Mouse (Mus musculus) hindbrain, postnatal 0 days (tissue): ENCODE data around the gene Specc1. TPM values are rescaled to one million over a fixed set of nuclear protein-coding genes. Genes with fewer than 3 reads are reported as not detected.
A peak's percentile ranks its signal among the peaks of the same experiment; 100 is the strongest.

Source experiments
- ATAC-seq: fragments of 200-750 bp; cut with Nextera tagmentation; 2 replicates; pipeline ENCODE4 v1.8.0; 2017; ENCODE audit warnings: mild to moderate bottlenecking, moderate TSS enrichment, moderate library complexity
- DNase-seq: peaks from one replicate; pipeline ENCODE4 v3.0.0-alpha.2; 2015; ENCODE audit warnings: low spot score
- H3K27ac ChIP-seq: fragments of 300-500 bp; sonication (generic); 2 replicates; pipeline ENCODE4 v1.5.1; 2014; ENCODE audit warnings: mild to moderate bottlenecking
- H3K27me3 ChIP-seq: fragments of 300-500 bp; sonication (generic); 2 replicates; pipeline ENCODE4 v1.6.1; 2014; ENCODE audit warnings: low read length, mixed read lengths; ENCODE audit not compliant: insufficient read depth
- H3K36me3 ChIP-seq: fragments of 300-500 bp; sonication (generic); 2 replicates; pipeline ENCODE4 v1.6.1; 2014; ENCODE audit warnings: low read length, mixed read lengths; ENCODE audit not compliant: insufficient read depth
- H3K4me1 ChIP-seq: fragments of 300-500 bp; sonication (generic); 2 replicates; pipeline ENCODE4 v1.6.1; 2014; ENCODE audit warnings: antibody characterized with exemption, low read length, mixed read lengths; ENCODE audit not compliant: insufficient read depth
- H3K4me2 ChIP-seq: fragments of 300-500 bp; sonication (generic); 2 replicates; pipeline ENCODE4 v1.6.1; 2014; ENCODE audit warnings: low read depth, mild to moderate bottlenecking, low read length, moderate library complexity, mixed read lengths
- H3K4me3 ChIP-seq: fragments of 300-500 bp; sonication (generic); 2 replicates; pipeline ENCODE4 v1.5.1; 2014; ENCODE audit warnings: low read length
- H3K9ac ChIP-seq: fragments of 300-500 bp; sonication (generic); replicated peaks from 2 replicates; pipeline ENCODE4 v1.6.1; 2014; ENCODE audit warnings: mild to moderate bottlenecking, low read length, moderate library complexity, mixed read lengths
- H3K9me3 ChIP-seq: fragments of 300-500 bp; sonication (generic); 2 replicates; pipeline ENCODE4 v1.6.1; 2016; ENCODE audit warnings: low read length, mixed read lengths
- CTCF ChIP-seq: IDR thresholded peaks from 2 replicates; pipeline ENCODE4 v1.5.1; 2016; ENCODE audit warnings: antibody characterized with exemption, control low read depth, low read depth
- WGBS: fragments of 180-500 bp; shearing (Covaris S2); extraction: QIAGEN DNeasy Blood & Tissue Kit; methylation state at CpG from one replicate; pipeline ENCODE4 v1.1.7; 2014; 5-methylcytosine and 5-hydroxymethylcytosine counted together
- polyA plus RNA-seq: library from polyadenylated mRNA; unstranded; fragments of >200 nt; fragmentation: Nextera tagmentation; extraction: Ambion mirVana; gene quantifications from 2 replicates; pipeline ENCODE4 v1.2.1, GENCODE M21; 2015
- total RNA-seq: library from RNA; depleted of rRNA; stranded (reverse); fragments of >200 nt; gene quantifications from 2 replicates; pipeline ENCODE4 v1.2.3, GENCODE M21; 2014

The Specc1 gene
- total and polyA plus RNA-seq, 2 experiments from 2014 or later = 20.7 to 34.0 TPM

- Histone ChIP-seq H3K4me3 (no peak overlapping the region), H3K9ac (no peak overlapping the region), H3K9me3 (no peaks in the 10 kb centered on the region), H3K27me3 (no peaks in the 10 kb centered on the region), H3K4me2 (no peak overlapping the region), H3K27ac (peak overlapping the region; percentile 20; the same call in 1 of the 2 replicates), H3K36me3 (no peaks in the 10 kb centered on the region), H3K4me1 (no peaks in the 10 kb centered on the region)
- no peak for TF ChIP-seq CTCF
- DNase-seq (peak; percentile 37), ATAC-seq (peak; percentile 71; the same call in 1 of the 2 replicates)
- WGBS = 65% methylated on average over 3 of the region's 3 CpGs
Measured at GRCm38 (mm10) chr11:62192050-62192449, 235.5 kb downstream of the Specc1 start.

GRCm38 (mm10) chr11:62193116-62193515 is 236.6 kb downstream of the Specc1 start:
- no peak for DNase-seq
- no peak overlapping the region for H3K4me2 ChIP-seq
- H3K9me3 ChIP-seq = no peaks in the 10 kb centered on the region
- no peak overlapping the region for H3K4me3 ChIP-seq
- no peak for TF ChIP-seq CTCF
- no peak for ATAC-seq
- H3K27me3 ChIP-seq = no peaks in the 10 kb centered on the region
- H3K27ac ChIP-seq = no peak overlapping the region
- no peak overlapping the region for H3K9ac ChIP-seq
- no peaks in the 10 kb centered on the region for H3K4me1 ChIP-seq
- no peaks in the 10 kb centered on the region for H3K36me3 ChIP-seq
- WGBS = 78% methylated on average over 3 of the region's 3 CpGs

GRCm38 (mm10) chr11:62194217-62194616 is 237.7 kb downstream of the Specc1 start:
- Histone ChIP-seq H3K27me3 (no peaks in the 10 kb centered on the region), H3K4me3 (no peak overlapping the region), H3K4me2 (no peak overlapping the region), H3K4me1 (no peaks in the 10 kb centered on the region), H3K27ac (no peak overlapping the region), H3K9ac (no peak overlapping the region), H3K36me3 (no peaks in the 10 kb centered on the region), H3K9me3 (no peaks in the 10 kb centered on the region)
- DNase-seq (no peak), ATAC-seq (no peak)
- TF ChIP-seq CTCF = no peak

DNA sequence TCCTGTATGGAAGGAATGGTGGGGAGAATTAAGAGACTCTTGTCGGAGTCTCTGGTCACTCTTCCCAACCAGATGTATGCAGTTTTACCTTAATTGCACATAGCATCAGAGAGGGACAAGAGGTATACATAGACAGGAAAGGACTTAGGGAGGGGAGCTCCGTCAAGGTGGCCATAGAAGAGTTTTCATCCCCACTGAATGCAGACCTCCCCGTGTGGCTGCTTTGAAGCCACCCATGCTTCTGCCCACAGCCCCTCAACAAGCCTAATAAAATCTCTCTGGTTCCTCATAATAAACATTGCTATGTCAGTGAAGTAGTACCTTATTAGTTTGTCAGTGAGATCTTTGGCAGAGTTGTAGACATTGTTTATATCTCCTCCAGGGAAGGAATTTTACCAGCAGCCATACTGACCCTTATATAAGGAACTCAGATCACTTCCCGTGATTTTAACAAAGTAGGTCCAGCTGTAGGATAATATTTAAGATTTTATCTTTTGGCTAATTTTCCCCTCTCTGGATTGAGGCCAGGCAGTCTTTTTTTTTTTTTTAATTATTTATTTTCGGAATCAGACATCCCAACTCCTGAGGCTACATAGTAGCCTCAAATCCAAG is 244.4 kb downstream of the Specc1 start:
- TF ChIP-seq CTCF = no peak
- no peak overlapping the region for H3K4me2 ChIP-seq
- H3K27me3 ChIP-seq = no peaks in the 10 kb centered on the region
- no peak overlapping the region for H3K4me3 ChIP-seq
- ATAC-seq = no peak
- no peaks in the 10 kb centered on the region for H3K9me3 ChIP-seq
- H3K27ac ChIP-seq = no peak overlapping the region
- H3K4me1 ChIP-seq = no peaks in the 10 kb centered on the region
- DNase-seq = no peak
- no peak overlapping the region for H3K9ac ChIP-seq
- H3K36me3 ChIP-seq = no peaks in the 10 kb centered on the region
- 87% methylated on average over 5 of the region's 5 CpGs for WGBS

GRCm38 (mm10) chr11:62202645-62203044 is 246.1 kb downstream of the Specc1 start:
- H3K36me3 ChIP-seq = no peaks in the 10 kb centered on the region
- 87% methylated on average over 1 of the region's 1 CpGs for WGBS
- H3K4me1 ChIP-seq = no peaks in the 10 kb centered on the region
- no peaks in the 10 kb centered on the region for H3K27me3 ChIP-seq
- DNase-seq (no peak), ATAC-seq (no peak)
- no peaks in the 10 kb centered on the region for H3K9me3 ChIP-seq
- no peak overlapping the region for H3K4me3 ChIP-seq
- no peak overlapping the region for H3K9ac ChIP-seq
- TF ChIP-seq CTCF = no peak
- no peak overlapping the region for H3K27ac ChIP-seq
- H3K4me2 ChIP-seq = no peak overlapping the region

DNA sequence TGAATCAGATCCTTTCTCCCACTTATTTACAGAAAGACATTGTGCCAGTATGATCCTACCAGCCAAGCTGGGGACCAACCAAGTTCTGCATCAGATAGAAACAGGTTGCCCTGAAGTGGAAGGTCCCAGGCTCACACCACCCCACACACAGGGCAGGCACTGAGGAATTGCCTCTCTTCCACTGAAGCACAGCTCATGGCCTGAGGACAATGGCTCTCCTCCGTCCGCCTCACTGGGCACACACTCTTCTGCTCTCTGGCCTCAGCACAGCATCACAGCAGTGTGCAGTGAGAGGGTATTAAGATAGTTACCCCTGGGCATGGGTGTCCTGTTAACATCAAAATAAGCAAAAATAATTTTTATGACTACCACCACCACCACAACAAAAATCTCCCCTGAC is 252.5 kb downstream of the Specc1 start:
- Histone ChIP-seq H3K4me1 (no peaks in the 10 kb centered on the region), H3K27me3 (no peaks in the 10 kb centered on the region), H3K9ac (no peak overlapping the region), H3K27ac (no peak overlapping the region), H3K36me3 (no peaks in the 10 kb centered on the region), H3K4me3 (no peak overlapping the region), H3K9me3 (no peaks in the 10 kb centered on the region), H3K4me2 (no peak overlapping the region)
- ATAC-seq = no peak
- 48% methylated on average over 2 of the region's 2 CpGs for WGBS
- no peak for TF ChIP-seq CTCF
- no peak for DNase-seq

- DNase-seq (no peak), ATAC-seq (no peak)
- H3K27ac ChIP-seq = no peak overlapping the region
- H3K4me2 ChIP-seq = no peak overlapping the region
- H3K4me1 ChIP-seq = no peaks in the 10 kb centered on the region
- H3K36me3 ChIP-seq = no peaks in the 10 kb centered on the region
- no peak overlapping the region for H3K4me3 ChIP-seq
- no peak overlapping the region for H3K9ac ChIP-seq
- WGBS = 64% methylated on average over 4 of the region's 4 CpGs
- TF ChIP-seq CTCF = no peak
- no peaks in the 10 kb centered on the region for H3K27me3 ChIP-seq
- H3K9me3 ChIP-seq = no peaks in the 10 kb centered on the region
Measured at GRCm38 (mm10) chr11:62209891-62210290, 253.3 kb downstream of the Specc1 start.
